Mouse (Mus musculus) forebrain, embryonic 14.5 days (tissue): ENCODE measurements around the gene Ssna1. TPM values are rescaled to one million over a fixed set of nuclear protein-coding genes. Genes with fewer than 3 reads are reported as not detected.

ENCODE experiments used
- ATAC-seq: fragments of 200-750 bp; cut with Nextera tagmentation; 2 replicates; pipeline ENCODE4 v1.8.0; 2017; ENCODE audit warnings: mild to moderate bottlenecking, moderate library complexity
- DNase-seq: peaks from one replicate; pipeline ENCODE4 v3.0.0-alpha.2; 2015; ENCODE audit warnings: low spot score
- H3K27ac ChIP-seq: fragments of 300-500 bp; sonication (generic); 2 replicates; pipeline ENCODE4 v1.5.1; 2014; ENCODE audit warnings: low read depth, mild to moderate bottlenecking, control low read depth, low read length, moderate library complexity
- H3K27me3 ChIP-seq: fragments of 300-500 bp; sonication (generic); replicated peaks from 2 replicates; pipeline ENCODE4 v1.6.1; 2014; ENCODE audit warnings: low read length, control low read depth, mixed read lengths; ENCODE audit not compliant: control insufficient read depth, insufficient read depth
- H3K36me3 ChIP-seq: fragments of 300-500 bp; sonication (generic); 2 replicates; pipeline ENCODE4 v1.6.1; 2014; ENCODE audit warnings: low read length, control low read depth; ENCODE audit not compliant: control insufficient read depth, insufficient read depth
- H3K4me1 ChIP-seq: fragments of 300-500 bp; sonication (generic); 2 replicates; pipeline ENCODE4 v1.6.1; 2014; ENCODE audit warnings: antibody characterized with exemption, low read length, control low read depth; ENCODE audit not compliant: control insufficient read depth, insufficient read depth
- H3K4me2 ChIP-seq: fragments of 300-500 bp; sonication (generic); 2 replicates; pipeline ENCODE4 v1.6.1; 2014; ENCODE audit warnings: mild to moderate bottlenecking, control low read depth, low read length
- H3K4me3 ChIP-seq: fragments of 300-500 bp; sonication (generic); 2 replicates; pipeline ENCODE4 v1.5.1; 2014; ENCODE audit warnings: low read depth, low read length, control low read depth
- H3K9ac ChIP-seq: fragments of 300-500 bp; sonication (generic); 2 replicates; pipeline ENCODE4 v1.6.1; 2014; ENCODE audit warnings: mild to moderate bottlenecking, low read length, control low read depth, moderate library complexity
- H3K9me3 ChIP-seq: fragments of 300-500 bp; sonication (generic); replicated peaks from 2 replicates; pipeline ENCODE4 v1.6.1; 2016; ENCODE audit warnings: low read length, control low read depth, mixed read lengths; ENCODE audit not compliant: control insufficient read depth
- WGBS: fragments of 180-500 bp; shearing (Covaris S2); extraction: QIAGEN DNeasy Blood & Tissue Kit; methylation state at CpG from one replicate; pipeline ENCODE4 v1.1.7; 2014; 5-methylcytosine and 5-hydroxymethylcytosine counted together
- polyA plus RNA-seq: library from polyadenylated mRNA; unstranded; fragments of >200 nt; fragmentation: Nextera tagmentation; extraction: Ambion mirVana; gene quantifications from 2 replicates; pipeline ENCODE4 v1.2.1, GENCODE M21; 2014

Gene Ssna1
- polyA plus RNA-seq, 1 experiment from 2014 or later, result 281 TPM

GRCm38 (mm10) chr2:25265897-25266656 lies 6.2 kb downstream of the Ssna1 start:
- DNase-seq (no peak), ATAC-seq (no peak)
- peaks cover 13% of the 10 kb centered on the region for H3K27me3 ChIP-seq
- 72% methylated on average over 6 of the region's 6 CpGs for WGBS
- H3K27ac ChIP-seq, result no peak overlapping the region
- peaks cover 42% of the 10 kb centered on the region for H3K4me1 ChIP-seq
- no peaks in the 10 kb centered on the region for H3K9me3 ChIP-seq
- peaks cover 26% of the 10 kb centered on the region for H3K36me3 ChIP-seq
- no peak overlapping the region for H3K4me3 ChIP-seq
- H3K4me2 ChIP-seq, result peak overlapping the region; percentile 19; the same call in 1 of the 2 replicates
- peak overlapping the region; percentile 41 for H3K9ac ChIP-seq

- H3K9me3 ChIP-seq, result no peaks in the 10 kb centered on the region
- peaks cover 14% of the 10 kb centered on the region for H3K36me3 ChIP-seq
- H3K27ac ChIP-seq, result no peak overlapping the region
- H3K9ac ChIP-seq, result peak overlapping the region; percentile 25; the same call in 1 of the 2 replicates
- DNase-seq (no peak), ATAC-seq (no peak)
- no peak overlapping the region for H3K4me3 ChIP-seq
- H3K4me1 ChIP-seq, result peaks cover 41% of the 10 kb centered on the region
- peaks cover 13% of the 10 kb centered on the region for H3K27me3 ChIP-seq
- WGBS, result 73% methylated on average over 3 of the region's 3 CpGs
- H3K4me2 ChIP-seq, result peak overlapping the region; percentile 99; the same call in 1 of the 2 replicates
Measured at GRCm38 (mm10) chr2:25264851-25265250, 7.4 kb downstream of the Ssna1 start.

GRCm38 (mm10) chr2:25264286-25264660 lies 8.0 kb downstream of the Ssna1 start:
- Histone ChIP-seq H3K9ac (no peak overlapping the region), H3K4me1 (peaks cover 41% of the 10 kb centered on the region), H3K4me2 (peak overlapping the region; percentile 99), H3K36me3 (peaks cover 8% of the 10 kb centered on the region), H3K9me3 (no peaks in the 10 kb centered on the region), H3K27ac (no peak overlapping the region), H3K27me3 (peaks cover 13% of the 10 kb centered on the region), H3K4me3 (no peak overlapping the region)
- DNase-seq, result no peak
- 72% methylated on average over 5 of the region's 5 CpGs for WGBS
- ATAC-seq, result no peak

GRCm38 (mm10) chr2:25263623-25264285 lies 8.5 kb downstream of the Ssna1 start:
- DNase-seq (no peak), ATAC-seq (no peak)
- H3K4me3 ChIP-seq, result peak overlapping the region; percentile 81
- peaks cover 13% of the 10 kb centered on the region for H3K27me3 ChIP-seq
- H3K9ac ChIP-seq, result peak overlapping the region; percentile 75
- H3K36me3 ChIP-seq, result peaks cover 3% of the 10 kb centered on the region; the same call in 1 of the 2 replicates
- no peaks in the 10 kb centered on the region for H3K9me3 ChIP-seq
- H3K4me1 ChIP-seq, result peaks cover 41% of the 10 kb centered on the region
- no peak overlapping the region for H3K27ac ChIP-seq
- 21% methylated on average over 12 of the region's 12 CpGs for WGBS
- peak overlapping the region; percentile 99 for H3K4me2 ChIP-seq

- Histone ChIP-seq H3K9ac (peak overlapping the region; percentile 75), H3K9me3 (no peaks in the 10 kb centered on the region), H3K4me2 (peak overlapping the region; percentile 99), H3K4me3 (peak overlapping the region; percentile 81), H3K27me3 (peaks cover 13% of the 10 kb centered on the region), H3K4me1 (peaks cover 41% of the 10 kb centered on the region), H3K36me3 (no peaks in the 10 kb centered on the region), H3K27ac (no peak overlapping the region; the same call in 1 of the 2 replicates)
- WGBS, result under 1% methylated on average over 75 of the region's 82 CpGs
- ATAC-seq, result peak; percentile 28; the same call in 1 of the 2 replicates
- peak; percentile 45 for DNase-seq
Measured at GRCm38 (mm10) chr2:25262795-25263622, 9.2 kb downstream of the Ssna1 start.

GRCm38 (mm10) chr2:25262291-25262767 lies 9.9 kb downstream of the Ssna1 start, which contains the start of gene Tprn:
Gene Tprn (plus strand): TSS chr2:25262618.
- Histone ChIP-seq H3K4me2 (peak within 1 kb of the TSS; percentile 99), H3K27ac (peak within 1 kb of the TSS; percentile 54; the same call in 1 of the 2 replicates), H3K36me3 (no peaks in the 10 kb centered on the region), H3K9ac (peak within 1 kb of the TSS; percentile 75), H3K9me3 (no peaks in the 10 kb centered on the region), H3K27me3 (peaks cover 13% of the 10 kb centered on the region), H3K4me1 (peaks cover 40% of the 10 kb centered on the region), H3K4me3 (peak within 1 kb of the TSS; percentile 81)
- under 1% methylated on average over 39 of the region's 39 CpGs for WGBS
- DNase-seq, result peak; percentile 99
- peak; percentile 99 for ATAC-seq

- DNase-seq (no peak), ATAC-seq (no peak)
- no peaks in the 10 kb centered on the region for H3K9me3 ChIP-seq
- peak overlapping the region; percentile 81 for H3K4me3 ChIP-seq
- peak overlapping the region; percentile 99 for H3K4me2 ChIP-seq
- 48% methylated on average over 12 of the region's 12 CpGs for WGBS
- peak overlapping the region; percentile 54; the same call in 1 of the 2 replicates for H3K27ac ChIP-seq
- H3K36me3 ChIP-seq, result no peaks in the 10 kb centered on the region
- peaks cover 35% of the 10 kb centered on the region for H3K4me1 ChIP-seq
- H3K27me3 ChIP-seq, result peaks cover 13% of the 10 kb centered on the region
- peak overlapping the region; percentile 54; the same call in 1 of the 2 replicates for H3K9ac ChIP-seq
Measured at GRCm38 (mm10) chr2:25261870-25262269, 10.4 kb downstream of the Ssna1 start.

- Histone ChIP-seq H3K27ac (no peak overlapping the region), H3K9me3 (no peaks in the 10 kb centered on the region), H3K9ac (no peak overlapping the region), H3K4me2 (no peak overlapping the region), H3K36me3 (no peaks in the 10 kb centered on the region), H3K4me1 (peaks cover 23% of the 10 kb centered on the region), H3K27me3 (peaks cover 9% of the 10 kb centered on the region), H3K4me3 (no peak overlapping the region)
- WGBS, result 36% methylated on average over 2 of the region's 2 CpGs
- ATAC-seq, result no peak
- no peak for DNase-seq
Measured at GRCm38 (mm10) chr2:25258887-25259286, 13.4 kb downstream of the Ssna1 start.
